Mouse (Mus musculus): ENCODE results near the gene Cant1. TPM values are rescaled to one million over a fixed set of nuclear protein-coding genes. Genes with fewer than 3 reads are reported as not detected.

The Cant1 gene
- total RNA-seq, 2 experiments from 2014 or later = 41.4 to 44.8 TPM

DNA sequence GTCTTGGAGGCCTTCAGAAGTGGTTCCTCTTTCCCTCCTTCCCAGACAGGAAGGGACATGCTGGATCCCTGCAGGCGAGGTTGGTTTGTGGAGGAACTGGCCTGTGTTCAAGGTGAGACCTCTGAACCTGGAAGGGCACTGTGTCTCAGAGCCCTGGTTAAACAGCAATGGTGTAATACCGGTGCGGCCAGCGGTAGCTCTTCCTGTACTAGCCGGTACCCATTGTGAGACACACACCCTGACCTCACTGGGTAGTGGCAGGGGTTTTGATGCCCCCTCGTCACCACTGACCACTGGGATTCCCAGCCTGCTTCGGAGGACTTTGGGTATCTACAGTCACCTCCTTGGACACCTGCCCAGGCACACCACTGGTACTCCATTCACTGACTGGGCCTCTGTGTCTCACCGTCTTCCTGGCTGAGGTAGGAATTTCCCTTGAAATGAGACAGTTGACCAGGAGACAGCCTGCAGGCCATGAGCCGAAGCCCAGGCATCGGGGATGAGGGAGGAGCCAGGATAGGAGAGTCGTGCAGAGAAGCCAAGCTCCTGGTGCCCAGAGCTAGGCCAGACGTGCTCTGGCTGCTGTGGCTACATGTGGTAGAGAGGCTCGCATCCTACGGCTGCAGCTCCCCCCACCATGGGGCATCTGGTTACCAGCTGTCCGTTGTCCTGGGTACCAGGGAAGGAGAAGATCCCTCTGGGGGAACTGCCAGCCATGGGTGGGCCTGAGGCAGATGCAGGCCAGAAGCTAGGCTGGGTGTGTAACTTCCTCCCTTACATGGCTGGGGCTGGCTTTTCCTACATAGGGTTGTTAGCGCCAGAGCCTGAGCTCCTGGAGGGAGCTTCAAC is 12.4 kb upstream of the Cant1 start:
- no peak for DNase-seq (ENCODE audit: low spot score in 2 of 2)

DNA sequence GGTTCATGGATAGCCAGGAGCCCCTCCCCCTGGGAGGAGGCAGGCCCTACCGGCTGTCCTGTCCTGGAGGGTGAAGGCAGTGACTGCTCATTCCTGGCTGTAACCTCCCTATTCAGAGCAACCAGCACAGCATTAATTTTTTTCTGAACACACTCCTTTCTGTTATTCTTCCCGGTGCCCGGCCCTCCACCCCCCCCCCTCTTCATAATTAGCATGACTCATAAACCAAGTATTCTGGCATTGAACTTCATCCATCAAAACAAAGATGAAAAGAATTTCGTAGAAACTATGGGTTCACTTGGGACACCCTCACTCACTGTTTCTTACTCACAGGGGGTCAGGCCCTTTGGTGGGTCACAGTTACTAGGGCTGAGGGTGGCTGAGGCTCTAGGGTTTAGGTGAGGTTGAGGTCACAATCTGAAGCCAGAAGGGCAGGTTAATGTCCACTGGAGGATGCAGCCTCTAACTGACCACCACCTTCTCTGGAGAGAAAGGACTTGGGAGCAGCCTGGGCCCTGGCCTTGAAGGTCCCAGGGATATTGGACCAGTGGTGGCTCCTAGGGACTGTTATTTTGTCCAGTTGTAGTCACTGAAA is 11.5 kb upstream of the Cant1 start:
- no peak for DNase-seq (ENCODE audit: low spot score in 2 of 2)

DNA sequence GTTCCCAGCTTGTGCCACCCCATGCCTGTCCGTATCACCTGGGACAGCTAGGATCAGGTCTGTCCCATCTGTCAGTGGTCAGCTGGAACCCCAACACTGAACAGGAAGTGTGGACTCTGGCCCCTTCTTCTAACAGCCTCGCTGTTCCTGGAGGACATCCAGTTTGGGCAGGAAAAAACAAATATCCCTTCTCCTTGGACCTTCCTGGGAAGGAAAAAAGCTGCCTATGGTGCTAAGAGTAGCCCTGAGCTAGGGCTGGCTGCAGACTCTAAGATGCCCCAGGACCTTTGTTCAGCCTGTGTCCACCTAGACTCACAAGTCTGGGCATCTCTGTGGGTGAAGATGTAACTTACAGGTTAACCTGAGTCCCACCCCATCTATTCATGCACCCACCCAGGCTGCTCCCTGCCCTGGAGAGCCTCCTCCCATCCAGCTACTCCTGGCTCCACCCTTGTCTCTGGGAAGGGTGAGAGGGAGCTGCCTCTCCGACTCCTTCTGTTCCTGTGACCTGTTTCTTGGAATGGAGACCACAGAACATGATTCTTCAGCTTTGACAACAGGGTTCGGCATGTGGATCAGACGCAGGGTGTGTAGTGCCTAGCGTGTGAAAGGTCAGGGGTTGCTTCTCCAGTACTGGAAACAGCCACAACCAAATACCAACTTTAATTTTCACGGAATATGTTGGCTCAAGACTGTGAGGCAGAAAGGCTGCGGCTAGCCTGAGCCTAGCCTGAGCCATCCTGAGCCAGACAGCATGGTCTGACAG is 10.2 kb upstream of the Cant1 start:
- no peak for DNase-seq (ENCODE audit: low spot score in 2 of 2)

DNA sequence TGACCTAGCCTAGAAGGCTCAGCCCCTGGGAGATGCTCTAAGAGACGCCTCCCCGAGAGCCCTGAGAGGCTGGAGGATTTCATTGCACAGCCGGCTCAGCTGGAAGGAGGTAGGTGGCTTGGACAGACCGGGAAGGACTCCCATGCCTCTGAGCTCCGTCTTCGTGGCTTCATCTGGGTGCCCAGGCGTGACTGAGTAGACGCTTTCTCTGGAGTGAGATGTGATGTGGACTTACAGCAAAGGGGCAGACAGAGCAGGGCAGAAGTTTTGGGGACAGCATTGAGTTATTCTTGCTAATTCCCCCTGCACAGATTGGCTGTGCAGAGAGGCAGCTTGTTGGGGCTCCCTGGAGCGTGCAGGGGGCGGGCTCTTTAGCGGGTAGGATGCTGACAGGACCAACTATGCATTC is 9.6 kb upstream of the Cant1 start:
- DNase-seq (ENCODE audit: low spot score in 2 of 2) = no peak

DNA sequence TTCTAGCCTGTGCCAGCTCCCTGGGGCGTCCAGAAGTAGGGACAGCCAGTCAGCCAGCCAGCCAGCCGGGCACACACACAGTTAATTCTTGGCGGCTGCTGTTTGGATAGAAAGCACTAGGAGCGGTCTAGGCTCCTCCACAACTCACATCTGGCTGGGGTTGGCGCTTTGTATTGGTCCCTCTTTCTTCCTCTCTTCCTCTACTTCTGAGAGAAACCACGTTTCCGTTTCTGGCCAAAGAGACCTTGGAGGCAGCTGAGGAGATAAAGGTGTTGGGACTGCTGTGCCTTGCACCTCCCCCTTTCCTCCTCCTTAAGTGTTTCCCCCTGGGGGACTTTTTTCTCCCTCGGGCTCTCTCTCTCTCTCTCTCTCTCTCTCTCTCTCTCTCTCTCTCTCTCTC is 9.1 kb upstream of the Cant1 start, which contains the start of gene C1qtnf1:
Gene C1qtnf1 (plus strand): TSS at position 218 of the 400 bp plus-strand sequence.
- DNase-seq (ENCODE audit: low spot score in 2 of 2) = no peak

DNA sequence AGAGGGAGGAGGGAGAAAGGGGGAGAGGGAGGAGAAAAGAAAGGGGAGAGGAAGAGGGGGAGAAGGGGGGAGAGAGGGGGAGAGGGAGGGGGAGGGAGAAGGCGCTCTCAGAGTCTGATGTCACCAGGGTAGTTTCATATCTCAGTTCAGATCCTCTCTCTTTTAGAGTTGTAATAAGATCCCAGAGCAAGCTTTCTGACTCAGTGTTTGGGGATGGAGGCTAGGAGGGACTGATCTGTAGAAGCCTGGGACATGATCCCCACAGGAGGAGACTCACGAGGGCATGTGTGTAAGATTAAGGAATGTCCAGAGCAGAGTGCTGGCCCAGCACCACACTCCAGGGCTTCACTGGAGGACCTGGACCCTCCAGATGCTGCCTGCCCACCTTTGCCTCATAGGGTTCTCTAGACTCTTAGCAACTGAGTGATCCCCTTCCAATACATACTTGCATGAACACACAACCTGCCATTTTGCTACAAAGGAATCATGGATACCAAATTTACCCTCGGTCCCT is 8.4 kb upstream of the Cant1 start:
- DNase-seq (ENCODE audit: low spot score in 2 of 2) = no peak

DNA sequence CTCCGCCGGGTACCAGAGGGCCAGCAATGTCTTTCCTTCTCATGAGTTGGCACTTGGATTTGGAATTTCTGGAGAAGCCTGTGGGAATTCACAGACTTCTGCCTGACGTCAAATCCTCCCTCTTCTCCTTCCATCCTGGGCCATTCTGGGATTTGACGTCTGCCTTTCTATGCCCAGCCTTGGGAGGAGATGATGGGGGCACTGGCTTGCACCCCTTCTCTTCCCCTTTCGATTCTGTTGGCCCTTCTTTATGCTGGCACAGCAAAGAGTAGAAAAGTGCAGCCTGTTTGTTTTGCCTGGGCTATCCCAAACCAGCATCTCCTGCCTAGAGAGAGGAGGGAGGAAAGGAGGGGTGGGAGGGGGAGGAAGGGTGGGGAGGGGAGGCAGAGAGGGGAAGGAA is 7.9 kb upstream of the Cant1 start:
- no peak for DNase-seq (ENCODE audit: low spot score in 2 of 2)

DNA sequence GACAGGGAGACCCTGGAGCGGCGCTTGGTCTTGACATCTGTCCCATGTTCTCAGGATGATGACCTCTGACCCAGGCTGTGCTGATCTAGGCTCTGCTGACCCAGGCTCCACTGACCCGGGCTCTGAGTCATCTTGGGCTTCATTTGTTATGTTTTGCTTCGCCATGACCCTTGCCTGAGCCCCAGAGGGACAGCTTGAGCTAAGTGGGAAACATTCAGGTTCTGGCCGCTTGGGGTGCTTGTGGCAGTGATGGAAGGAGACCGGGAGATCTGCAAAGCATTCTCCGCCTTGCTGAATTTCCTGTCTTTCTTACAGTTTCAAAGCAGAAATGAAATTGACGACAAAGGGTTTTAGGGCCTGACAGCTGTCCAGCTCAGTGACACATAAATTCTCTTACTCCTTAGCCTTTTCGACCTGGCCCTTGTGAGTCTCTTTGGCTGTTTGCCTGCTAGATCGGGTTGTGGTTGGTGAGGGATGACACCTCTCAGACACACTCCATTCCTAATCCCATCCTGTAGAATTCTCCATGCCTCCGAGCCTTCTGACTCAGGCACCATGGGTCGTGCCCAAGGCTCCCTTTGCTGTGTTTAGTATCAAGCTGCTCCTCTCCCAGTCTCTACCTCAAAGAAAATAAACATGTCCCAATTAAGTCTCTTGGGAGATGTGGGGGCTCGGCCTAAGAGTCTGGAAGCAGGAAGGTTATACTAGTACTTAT is 5.9 kb upstream of the Cant1 start:
- no peak for DNase-seq (ENCODE audit: low spot score in 2 of 2)

DNA sequence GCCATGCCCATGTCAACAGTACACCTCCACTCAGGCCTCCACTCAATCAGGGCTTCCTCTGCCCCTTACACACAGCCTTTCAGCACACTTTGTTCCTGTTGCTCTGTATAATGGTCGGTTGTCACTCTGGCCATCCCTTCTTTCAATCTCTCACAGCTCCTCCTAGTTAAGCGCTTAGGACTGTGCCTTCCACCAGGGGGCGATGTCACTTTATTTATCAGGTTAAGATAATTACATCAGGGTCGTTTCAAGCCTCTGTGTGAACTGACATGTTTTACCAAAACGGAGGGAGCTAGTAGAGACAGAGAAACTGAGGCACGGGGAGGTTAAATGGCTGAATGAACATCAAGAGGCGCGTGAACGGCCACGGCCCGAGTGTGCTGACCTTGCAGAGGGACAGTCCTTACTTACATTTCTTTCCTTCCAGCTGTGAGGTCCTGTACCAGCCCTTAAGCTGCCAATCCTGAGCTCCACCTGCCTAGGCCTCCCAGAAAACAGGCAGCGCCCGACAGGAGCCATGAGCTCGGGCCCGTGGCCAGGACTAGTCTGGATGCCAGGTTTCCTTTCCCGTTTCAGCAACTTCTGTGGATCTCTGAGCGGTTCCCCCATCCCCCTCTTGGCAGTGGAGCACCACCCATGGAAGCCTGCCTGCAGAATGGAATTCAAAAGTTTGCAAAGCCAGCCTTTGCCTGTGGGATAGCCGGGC is 4.5 kb upstream of the Cant1 start:
- peak; percentile 64 to 89 for DNase-seq (ENCODE audit: low spot score in 2 of 2)

DNA sequence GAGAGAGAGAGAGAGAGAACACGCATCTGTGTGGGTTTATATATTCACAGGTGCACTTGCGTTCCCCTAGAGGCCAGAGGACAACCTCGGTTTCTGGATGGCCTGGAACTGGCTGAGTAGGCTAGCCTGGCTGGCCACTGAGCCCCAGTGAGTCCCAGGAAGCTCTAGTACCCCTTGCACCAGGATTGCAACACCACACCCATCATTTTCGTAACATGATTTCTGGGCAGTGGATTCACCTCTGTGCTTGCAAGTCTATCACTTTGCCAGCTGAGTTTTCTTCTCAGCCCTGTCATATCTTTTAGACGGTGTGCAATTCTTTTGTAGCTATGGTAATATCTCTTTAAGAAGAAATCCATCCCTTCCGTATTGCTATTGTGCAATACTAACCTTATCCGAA is 1.4 kb upstream of the Cant1 start:
- DNase-seq (ENCODE audit: low spot score in 2 of 2) = no peak

DNA sequence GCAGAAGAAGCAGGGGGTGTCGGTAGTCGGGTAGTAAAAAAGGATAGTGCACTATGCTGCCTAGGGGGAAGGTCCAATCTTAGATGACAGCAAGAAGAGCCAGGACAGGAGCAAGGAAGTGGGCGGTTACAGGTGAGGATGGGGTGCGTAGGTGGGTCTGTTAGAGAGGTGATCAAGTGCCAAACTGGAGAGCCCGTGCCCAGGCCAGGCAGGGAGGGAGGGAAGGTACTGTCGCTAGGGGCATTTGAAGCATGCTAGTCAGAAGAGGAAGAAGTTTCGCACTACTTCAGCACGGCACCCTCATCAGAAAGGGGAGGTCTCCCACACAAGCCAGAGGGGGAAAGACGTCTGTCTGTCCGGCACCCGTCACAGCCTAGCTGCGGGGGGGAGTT is 448 bp downstream of the Cant1 start:
- no peak for DNase-seq (ENCODE audit: low spot score in 2 of 2)

DNA sequence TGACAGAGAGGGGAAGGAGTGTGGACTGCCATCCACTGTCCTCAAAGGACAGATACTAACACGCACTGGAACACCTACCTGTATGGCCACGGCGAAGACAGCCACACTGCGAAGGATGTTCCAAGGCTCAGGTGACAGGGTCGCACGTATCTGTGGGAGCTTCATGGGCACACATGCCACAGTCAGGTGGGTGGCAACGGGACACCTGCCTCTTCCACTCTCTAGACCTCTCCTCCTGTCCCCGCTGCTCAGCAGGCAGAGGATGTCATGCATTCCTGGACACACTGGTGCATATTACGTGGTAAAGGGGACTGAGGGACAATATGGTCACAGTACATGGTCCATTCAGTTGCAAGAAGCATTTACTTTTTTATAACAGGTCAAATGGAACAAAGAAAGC is 1.4 kb downstream of the Cant1 start:
- DNase-seq (ENCODE audit: low spot score in 2 of 2) = no peak

DNA sequence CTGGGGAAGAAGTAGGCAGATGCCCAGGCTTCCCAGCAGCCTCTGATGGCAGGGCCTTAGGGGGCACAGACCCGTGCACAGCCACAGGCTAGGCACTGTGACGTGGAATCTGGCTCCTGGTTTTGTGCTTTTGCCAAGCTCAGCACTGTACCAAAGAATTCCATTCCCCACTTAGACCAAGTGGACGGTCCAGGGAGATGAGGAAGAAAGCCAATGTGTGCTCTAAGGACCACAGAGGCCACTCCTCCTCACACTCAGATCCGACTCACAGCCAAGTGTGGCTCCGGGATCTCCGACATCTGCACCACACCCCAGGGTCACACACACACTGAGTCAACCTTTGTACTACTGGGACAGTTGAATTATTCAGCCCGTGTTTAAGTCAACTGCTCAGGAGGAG is 2.8 kb downstream of the Cant1 start:
- DNase-seq (ENCODE audit: low spot score in 2 of 2) = no peak

DNA sequence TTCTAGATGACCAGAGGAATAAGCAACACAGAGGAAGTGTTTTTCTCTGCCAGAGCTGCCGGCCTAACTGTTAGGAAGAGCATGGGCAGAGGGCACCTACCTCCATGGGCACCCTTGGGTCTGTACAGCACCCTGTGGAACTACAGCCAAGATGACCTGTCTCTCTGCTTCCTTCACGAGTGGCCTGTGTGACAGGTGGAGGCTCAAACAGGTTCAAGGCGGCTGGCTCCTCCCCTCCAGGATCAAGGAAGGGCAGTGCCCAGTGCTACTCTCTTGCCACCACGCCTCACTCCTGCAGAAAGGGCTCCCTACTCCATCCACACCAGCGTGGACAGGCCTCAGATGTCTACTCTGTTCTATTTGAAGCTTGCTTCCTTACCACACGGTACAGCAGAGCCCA is 3.3 kb downstream of the Cant1 start:
- DNase-seq (ENCODE audit: low spot score in 2 of 2) = no peak

DNA sequence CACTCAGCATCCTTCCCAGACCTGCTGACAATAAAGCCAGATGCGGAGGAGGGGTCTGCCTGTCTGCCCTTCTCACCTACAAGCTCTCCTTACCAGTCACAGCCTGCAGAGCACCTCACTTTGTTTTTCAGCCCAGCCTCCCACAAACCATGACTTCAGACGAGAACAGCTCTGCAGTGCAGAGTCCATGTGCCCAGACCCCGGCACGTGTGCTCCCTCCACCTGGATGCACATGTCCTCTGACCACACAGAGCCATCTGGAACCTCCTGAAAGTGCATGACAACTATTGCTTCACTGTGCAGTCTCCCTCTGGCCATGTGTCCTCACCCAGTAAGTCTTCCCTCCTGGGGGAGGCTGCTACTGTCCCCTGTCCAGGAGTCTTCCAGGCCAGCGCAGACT is 4.6 kb downstream of the Cant1 start:
- no peak for DNase-seq (ENCODE audit: low spot score in 2 of 2)

DNA sequence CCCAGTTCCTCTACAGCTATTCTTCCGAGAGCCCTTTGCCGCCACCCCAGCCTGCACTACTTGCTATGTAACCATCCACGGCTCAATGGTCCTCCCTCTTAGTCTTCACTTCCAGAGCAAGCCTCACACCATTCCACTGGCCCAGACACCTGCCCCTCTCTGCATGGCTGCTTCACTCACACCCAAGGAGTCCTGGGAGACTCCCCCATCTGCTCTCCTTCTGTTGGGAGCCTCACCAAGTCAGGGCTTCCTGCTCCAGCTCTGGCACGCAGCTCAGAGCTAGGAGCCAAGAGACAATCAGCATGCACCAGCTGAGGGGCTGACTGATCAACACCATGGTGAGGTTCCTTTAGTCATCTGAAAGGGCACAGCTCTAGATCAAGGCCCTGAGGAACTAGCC is 5.8 kb downstream of the Cant1 start:
- DNase-seq (ENCODE audit: low spot score in 2 of 2) = peak in 1 of 2 experiments; percentile 37

DNA sequence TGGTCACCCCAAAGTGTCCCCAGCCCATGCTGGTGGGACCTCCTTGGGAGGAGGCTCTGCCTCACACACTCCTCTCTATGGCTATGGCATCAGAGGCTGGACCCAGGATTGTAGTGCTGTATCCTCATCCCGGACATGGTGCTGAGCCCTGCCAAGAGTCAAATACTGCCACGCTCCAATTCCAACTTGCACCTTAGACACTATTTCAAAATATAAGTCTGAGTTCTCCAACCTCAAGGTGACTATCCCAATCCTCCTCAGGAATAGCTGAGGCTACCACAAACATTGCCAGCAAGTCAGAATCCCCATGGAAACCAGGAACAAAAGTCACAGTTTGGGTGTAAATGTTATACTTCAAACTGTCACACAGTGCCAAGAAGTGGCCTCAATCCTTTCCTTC is 6.3 kb downstream of the Cant1 start:
- DNase-seq (ENCODE audit: low spot score in 2 of 2) = no peak

DNA sequence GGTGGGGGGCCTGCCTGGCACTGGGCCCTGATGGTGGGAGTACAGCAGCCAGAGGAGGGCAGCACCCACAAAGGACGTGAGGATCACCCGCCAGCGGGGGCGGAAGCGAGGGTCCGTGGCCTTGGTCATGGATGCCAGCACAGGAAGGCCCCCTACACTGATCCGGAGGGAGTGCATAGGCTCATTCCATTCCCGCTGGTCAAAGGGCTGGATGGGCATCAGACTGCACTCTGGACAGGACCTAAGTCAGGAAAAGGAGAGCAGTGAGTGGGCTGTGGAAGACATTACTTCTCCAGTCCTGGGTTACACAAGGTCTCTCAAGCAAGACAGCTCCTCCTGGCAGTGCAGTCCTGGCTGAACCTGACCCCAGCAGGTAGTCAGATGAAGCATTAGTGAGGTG is 7.6 kb downstream of the Cant1 start:
- no peak for DNase-seq (ENCODE audit: low spot score in 2 of 2)

DNA sequence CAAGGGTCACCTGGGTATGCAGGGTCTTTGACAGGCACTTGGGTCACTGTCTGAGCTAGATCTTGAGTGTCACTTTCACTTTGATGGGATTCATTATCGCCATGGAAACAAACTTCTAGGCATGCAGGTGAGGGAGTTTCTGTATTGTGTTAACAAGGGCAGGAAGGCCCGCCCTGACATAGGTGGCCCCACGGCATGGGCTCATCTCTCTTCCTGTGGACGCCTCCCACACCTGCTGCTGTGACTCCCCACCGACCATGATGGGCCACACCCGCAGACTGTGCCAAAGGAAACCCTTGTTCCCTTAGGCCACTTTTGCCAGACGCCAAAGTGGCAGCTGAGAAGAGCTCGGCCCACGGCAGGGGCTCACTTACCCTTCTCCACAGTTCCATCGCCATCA is 8.4 kb downstream of the Cant1 start:
- DNase-seq (ENCODE audit: low spot score in 2 of 2) = no peak

DNA sequence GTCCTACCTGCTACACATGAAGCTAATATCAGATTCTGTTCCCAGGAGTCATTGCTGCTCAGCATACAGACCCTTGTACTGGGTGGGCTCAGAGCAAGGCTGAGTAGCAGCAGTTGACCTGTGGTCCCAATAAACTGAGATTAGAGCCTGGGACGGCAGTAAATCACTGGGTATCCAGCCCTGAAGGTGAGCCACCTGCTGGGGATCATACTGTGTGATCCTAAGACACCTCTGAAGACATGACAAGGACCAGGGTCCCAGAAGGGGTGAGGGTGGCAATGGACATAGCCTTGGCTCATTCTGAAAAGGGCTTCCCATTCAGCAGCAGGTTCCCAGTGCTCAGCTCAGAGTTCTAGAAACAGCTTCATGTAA is 8.8 kb downstream of the Cant1 start:
- no peak for DNase-seq (ENCODE audit: low spot score in 2 of 2)
